8 mouse cellular contexts compared by ENCODE assay signal in the genomic region with DNA sequence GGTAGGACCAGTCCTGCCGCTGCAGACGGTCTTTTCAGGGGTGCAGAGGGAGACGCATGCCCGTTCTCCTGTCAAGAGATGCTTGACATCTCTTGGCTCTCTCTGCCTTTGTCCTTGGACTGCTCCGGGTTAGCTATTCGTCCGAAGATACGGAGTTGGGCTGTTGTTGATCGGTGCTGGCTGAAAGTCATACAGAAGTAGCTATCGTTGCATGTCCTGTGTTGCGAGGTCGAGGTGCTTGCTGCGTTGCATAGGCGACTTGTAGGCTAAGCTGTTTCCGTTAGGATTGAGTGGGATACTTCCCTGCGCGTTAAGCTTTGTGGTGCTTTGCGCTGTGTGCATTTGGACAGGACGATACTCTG. TPM values are rescaled to one million over a fixed set of nuclear protein-coding genes. Genes with fewer than 3 reads are reported as not detected.
DNase-seq lines count a peak whose midpoint lies in the region; ATAC-seq and TF ChIP-seq lines count a peak whose summit lies in the region.

No protein-coding gene starts in this region.

- H3K36me3 ChIP-seq in hindbrain, postnatal 0 days (ENCODE audit: insufficient read depth, low read length) = no peaks in the 10 kb centered on the region

- H3K4me1 ChIP-seq in cerebellum, adult 2 months (ENCODE audit: control insufficient read depth, insufficient read depth, low read length) = peaks cover 25% of the 10 kb centered on the region; the same call in 1 of the 2 replicates
- peaks cover 7% of the 10 kb centered on the region for H3K4me1 ChIP-seq in embryonic fibroblast, embryonic 13.5 days (ENCODE audit: control insufficient read depth, insufficient read depth, low read length)
- H3K4me1 ChIP-seq in hindbrain, postnatal 0 days (ENCODE audit: insufficient read depth, low read length) = peaks cover 24% of the 10 kb centered on the region

- H3K4me2 ChIP-seq in hindbrain, postnatal 0 days (ENCODE audit: low read depth, low read length) = peak overlapping the region; percentile 92

- TF ChIP-seq POLR2A in cerebellum, adult 2 months (IDR thresholded peaks at IDR 0.05; ENCODE audit: borderline replicate concordance, insufficient read depth, low read length) = no peak
- TF ChIP-seq POLR2A in embryonic fibroblast, embryonic 13.5 days (IDR thresholded peaks at IDR 0.05; ENCODE audit: low read depth, low read length) = no peak

- no peaks in the 10 kb centered on the region for H3K9me3 ChIP-seq in hindbrain, postnatal 0 days (ENCODE audit: low read length)

- peak in 1 of 2 experiments; percentile 30 for DNase-seq in cerebellum, adult 2 months
- no peak for DNase-seq in cerebellum, postnatal 4 days (ENCODE audit: low spot score in 2 of 2)
- peak; percentile 51 for DNase-seq in 3T3-L1 (ENCODE audit: low read depth, low spot score)
- no peak for DNase-seq in hindbrain, postnatal 0 days (ENCODE audit: low spot score)
- peak; percentile 23 for DNase-seq in lung, postnatal 14 days
- no peak for DNase-seq in urinary bladder, postnatal 25 days (ENCODE audit: low spot score)
- no peak for DNase-seq in right cerebral cortex, adult 18-20 months

- peak overlapping the region; percentile 99 for H3K9ac ChIP-seq in hindbrain, postnatal 0 days (replicated peaks; ENCODE audit: low read length)

- peak overlapping the region; percentile 68 for H3K4me3 ChIP-seq in cerebellum, adult 2 months (replicated peaks; ENCODE audit: insufficient read depth, low read depth, low read length)
- peak overlapping the region; percentile 83 for H3K4me3 ChIP-seq in embryonic fibroblast, embryonic 13.5 days (ENCODE audit: insufficient read depth, low read length)
- H3K4me3 ChIP-seq in hindbrain, postnatal 0 days (ENCODE audit: low read length) = peak overlapping the region; percentile 80

- no peak for ATAC-seq in hindbrain, postnatal 0 days

- no peaks in the 10 kb centered on the region for H3K27me3 ChIP-seq in cerebellum, adult 2 months (ENCODE audit: control insufficient read depth, insufficient read depth, low read length)
- no peaks in the 10 kb centered on the region for H3K27me3 ChIP-seq in hindbrain, postnatal 0 days (ENCODE audit: insufficient read depth, low read length)

- no peak for TF ChIP-seq CTCF in cerebellum, adult 2 months (IDR thresholded peaks at IDR 0.05; ENCODE audit: borderline replicate concordance, insufficient read depth, low read depth, low read length)
- TF ChIP-seq CTCF in embryonic fibroblast, embryonic 13.5 days (IDR thresholded peaks at IDR 0.05; ENCODE audit: borderline replicate concordance, insufficient read depth, low read length) = no peak
- TF ChIP-seq CTCF in hindbrain, postnatal 0 days (IDR thresholded peaks at IDR 0.05; ENCODE audit: low read depth) = no peak

- under 1% methylated on average over 19 of the region's 19 CpGs for WGBS in cerebellum, adult 2 months
- under 1% methylated on average over 19 of the region's 19 CpGs for WGBS in hindbrain, postnatal 0 days

- no peak overlapping the region for H3K27ac ChIP-seq in cerebellum, adult 2 months (ENCODE audit: insufficient read depth, low read length)
- H3K27ac ChIP-seq in embryonic fibroblast, embryonic 13.5 days (ENCODE audit: insufficient read depth, low read length) = peak overlapping the region; percentile 14; the same call in 1 of the 2 replicates
- peak overlapping the region; percentile 100 for H3K27ac ChIP-seq in hindbrain, postnatal 0 days

RNA-seq across cellular contexts. Expression of gene Zbtb2, which starts 0.5 kb away (rescaled TPM):
- 8.3 and 8.7 TPM in 2 replicates for polyA plus RNA-seq in cerebellum, adult 2 months (2012; rRNA removed)
- 7.1 and 10.6 TPM in 2 replicates for polyA plus RNA-seq in embryonic fibroblast, embryonic 13.5 days (2011; ENCODE audit: insufficient read length, low read depth, missing spikeins)
- total RNA-seq in hindbrain, postnatal 0 days (2014; rRNA removed) = 18.0 and 19.5 TPM in 2 replicates
- polyA plus RNA-seq in hindbrain, postnatal 0 days (2015; fragmentation: Nextera tagmentation; extraction: Ambion mirVana) = 11.8 and 13.5 TPM in 2 replicates

RNA-seq across cellular contexts. Expression of gene Rmnd1, which starts 43.8 kb away (rescaled TPM):
- 92.8 and 96.7 TPM in 2 replicates for polyA plus RNA-seq in cerebellum, adult 2 months (2012; rRNA removed)
- polyA plus RNA-seq in embryonic fibroblast, embryonic 13.5 days (2011; ENCODE audit: insufficient read length, low read depth, missing spikeins) = 44.9 and 47.1 TPM in 2 replicates
- total RNA-seq in hindbrain, postnatal 0 days (2014; rRNA removed) = 24.7 and 56.8 TPM in 2 replicates
- 25.6 and 30.0 TPM in 2 replicates for polyA plus RNA-seq in hindbrain, postnatal 0 days (2015; fragmentation: Nextera tagmentation; extraction: Ambion mirVana)

RNA-seq across cellular contexts. Expression of gene Armt1, which starts 43.9 kb away (rescaled TPM):
- 23.2 and 23.7 TPM in 2 replicates for polyA plus RNA-seq in cerebellum, adult 2 months (2012; rRNA removed)
- polyA plus RNA-seq in embryonic fibroblast, embryonic 13.5 days (2011; ENCODE audit: insufficient read length, low read depth, missing spikeins) = 18.9 and 21.1 TPM in 2 replicates
- 8.3 and 10.8 TPM in 2 replicates for total RNA-seq in hindbrain, postnatal 0 days (2014; rRNA removed)
- polyA plus RNA-seq in hindbrain, postnatal 0 days (2015; fragmentation: Nextera tagmentation; extraction: Ambion mirVana) = 6.6 and 7.7 TPM in 2 replicates

Comparison
In these comparisons a context has a peak if more than half of its experiments do, and no peak if none do; other contexts are left out.
1. DNase-seq: peak in 3T3-L1 (single experiment) and lung, postnatal 14 days (single experiment); none in cerebellum, postnatal 4 days (0 of 2), hindbrain, postnatal 0 days (single experiment), urinary bladder, postnatal 25 days (single experiment) and right cerebral cortex, adult 18-20 months (single experiment).
2. Peak in every context shown above with its lines, with median percentiles within 50 percentile points of each other: H3K4me3 ChIP-seq.